Mouse (Mus musculus) embryonic facial prominence, embryonic 15.5 days (tissue): Measurements from ENCODE around the gene Boc. TPM values are rescaled to one million over a fixed set of nuclear protein-coding genes. Genes with fewer than 3 reads are reported as not detected.

Experiments
- ATAC-seq: fragments of 200-750 bp; cut with Nextera tagmentation; 2 replicates; pipeline ENCODE4 v1.8.0; 2017; ENCODE audit warnings: low read depth, moderate TSS enrichment; ENCODE audit not compliant: insufficient number of reproducible peaks, low FRiP score, low TSS enrichment
- H3K27ac ChIP-seq: fragments of 300-500 bp; sonication (generic); replicated peaks from 2 replicates; pipeline ENCODE4 v1.5.1; 2015; ENCODE audit warnings: mild to moderate bottlenecking, inconsistent platforms
- H3K27me3 ChIP-seq: fragments of 300-500 bp; sonication (generic); 2 replicates; pipeline ENCODE4 v1.6.1; 2015; ENCODE audit warnings: inconsistent platforms
- H3K36me3 ChIP-seq: fragments of 300-500 bp; sonication (generic); 2 replicates; pipeline ENCODE4 v1.6.1; 2015; ENCODE audit warnings: mild to moderate bottlenecking, inconsistent platforms
- H3K4me1 ChIP-seq: fragments of 300-500 bp; sonication (generic); 2 replicates; pipeline ENCODE4 v1.6.1; 2015; ENCODE audit warnings: inconsistent platforms
- H3K4me2 ChIP-seq: fragments of 300-500 bp; sonication (generic); replicated peaks from 2 replicates; pipeline ENCODE4 v1.6.1; 2015; ENCODE audit warnings: mild to moderate bottlenecking, inconsistent platforms
- H3K4me3 ChIP-seq: fragments of 300-500 bp; sonication (generic); replicated peaks from 2 replicates; pipeline ENCODE4 v1.5.1; 2015; ENCODE audit warnings: mild to moderate bottlenecking, inconsistent platforms
- H3K9ac ChIP-seq: fragments of 300-500 bp; sonication (generic); 2 replicates; pipeline ENCODE4 v1.6.1; 2015; ENCODE audit warnings: inconsistent platforms
- H3K9me3 ChIP-seq: fragments of 300-500 bp; sonication (generic); replicated peaks from 2 replicates; pipeline ENCODE4 v1.6.1; 2016; ENCODE audit warnings: inconsistent platforms
- WGBS: fragments of 180-500 bp; shearing (Covaris S2); methylation state at CpG from one replicate; pipeline ENCODE4 v1.1.7; 2015; 5-methylcytosine and 5-hydroxymethylcytosine counted together
- polyA plus RNA-seq: library from polyadenylated mRNA; unstranded; fragments of >200 nt; fragmentation: Nextera tagmentation; extraction: Ambion mirVana; gene quantifications from 2 replicates; pipeline ENCODE4 v1.2.1, GENCODE M21; 2015

Gene Boc
- polyA plus RNA-seq, 1 experiment from 2014 or later = 49.1 TPM

GRCm38 (mm10) chr16:44527218-44527905, 31.3 kb downstream of the Boc start:
- H3K27me3 ChIP-seq = no peaks in the 10 kb centered on the region
- H3K9me3 ChIP-seq = no peaks in the 10 kb centered on the region
- H3K9ac ChIP-seq = no peak overlapping the region
- H3K4me3 ChIP-seq = no peak overlapping the region
- no peak for ATAC-seq
- peaks cover 52% of the 10 kb centered on the region for H3K4me1 ChIP-seq
- H3K4me2 ChIP-seq = 0 out of 2 replicates have a peak overlapping the region, but pooled peaks have one; percentile 6
- peak overlapping the region; percentile 60 for H3K27ac ChIP-seq
- peaks cover 3% of the 10 kb centered on the region for H3K36me3 ChIP-seq
- WGBS = 26% methylated on average over 11 of the region's 11 CpGs

DNA sequence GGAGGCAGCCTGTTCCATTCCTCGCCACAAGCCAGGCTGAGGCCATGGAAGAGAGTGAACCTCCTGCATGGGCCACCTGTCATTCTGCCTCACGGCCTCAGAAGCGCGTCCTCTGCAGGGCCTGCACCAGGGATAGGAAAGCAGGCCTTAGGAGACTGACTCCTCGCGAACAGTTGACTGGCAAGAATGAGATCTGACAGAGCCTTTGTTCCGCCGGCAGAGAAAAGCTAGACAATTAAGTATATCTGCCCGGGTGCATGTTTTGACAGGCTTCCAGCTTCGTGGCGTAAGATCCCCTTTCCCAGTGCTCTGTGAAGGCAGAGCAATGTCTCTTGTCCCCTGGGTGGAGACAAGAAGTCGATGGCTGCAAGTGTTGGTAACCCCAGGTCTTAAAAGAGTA, 32.0 kb downstream of the Boc start:
- ATAC-seq = no peak
- 14% methylated on average over 12 of the region's 12 CpGs for WGBS
- Histone ChIP-seq H3K9ac (no peak overlapping the region), H3K4me2 (peak overlapping the region; percentile 31), H3K4me1 (peaks cover 47% of the 10 kb centered on the region), H3K27me3 (no peaks in the 10 kb centered on the region), H3K36me3 (no peaks in the 10 kb centered on the region), H3K27ac (peak overlapping the region; percentile 80), H3K9me3 (no peaks in the 10 kb centered on the region), H3K4me3 (0 out of 2 replicates have a peak overlapping the region, but pooled peaks have one; percentile 1)

- no peaks in the 10 kb centered on the region for H3K9me3 ChIP-seq
- peaks cover 41% of the 10 kb centered on the region for H3K4me1 ChIP-seq
- no peak for ATAC-seq
- H3K36me3 ChIP-seq = peaks cover 5% of the 10 kb centered on the region; the same call in 1 of the 2 replicates
- H3K4me3 ChIP-seq = no peak overlapping the region
- no peaks in the 10 kb centered on the region for H3K27me3 ChIP-seq
- 66% methylated on average over 1 of the region's 1 CpGs for WGBS
- H3K4me2 ChIP-seq = no peak overlapping the region
- H3K9ac ChIP-seq = no peak overlapping the region
- H3K27ac ChIP-seq = peak overlapping the region; percentile 80; the same call in 1 of the 2 replicates
These were observed 32.7 kb downstream of the Boc start for GRCm38 (mm10) chr16:44526044-44526443.

GRCm38 (mm10) chr16:44523595-44523994, 35.1 kb downstream of the Boc start:
- Histone ChIP-seq H3K9me3 (no peaks in the 10 kb centered on the region), H3K4me2 (no peak overlapping the region), H3K4me3 (no peak overlapping the region), H3K4me1 (peaks cover 26% of the 10 kb centered on the region), H3K27me3 (no peaks in the 10 kb centered on the region), H3K27ac (no peak overlapping the region), H3K36me3 (peaks cover 28% of the 10 kb centered on the region), H3K9ac (no peak overlapping the region)
- ATAC-seq = no peak
- 81% methylated on average over 7 of the region's 7 CpGs for WGBS

GRCm38 (mm10) chr16:44516498-44516897, 42.2 kb downstream of the Boc start:
- no peak for ATAC-seq
- H3K36me3 ChIP-seq = peaks cover 78% of the 10 kb centered on the region
- no peaks in the 10 kb centered on the region for H3K9me3 ChIP-seq
- H3K4me1 ChIP-seq = 0 out of 2 replicates have a peak, but pooled peaks cover 16% of the 10 kb centered on the region
- no peak overlapping the region for H3K4me2 ChIP-seq
- WGBS = 74% methylated on average over 6 of the region's 6 CpGs
- no peak overlapping the region; the same call in 1 of the 2 replicates for H3K27ac ChIP-seq
- H3K9ac ChIP-seq = no peak overlapping the region
- no peak overlapping the region for H3K4me3 ChIP-seq
- H3K27me3 ChIP-seq = no peaks in the 10 kb centered on the region

- no peaks in the 10 kb centered on the region for H3K27me3 ChIP-seq
- peak overlapping the region; percentile 12; the same call in 1 of the 2 replicates for H3K4me2 ChIP-seq
- peak; percentile 63 for ATAC-seq
- no peaks in the 10 kb centered on the region for H3K9me3 ChIP-seq
- H3K27ac ChIP-seq = peak overlapping the region; percentile 89
- peaks cover 48% of the 10 kb centered on the region for H3K4me1 ChIP-seq
- no peak overlapping the region for H3K9ac ChIP-seq
- H3K36me3 ChIP-seq = peaks cover 37% of the 10 kb centered on the region
- 33% methylated on average over 13 of the region's 13 CpGs for WGBS
- H3K4me3 ChIP-seq = no peak overlapping the region
These were observed 48.0 kb downstream of the Boc start for GRCm38 (mm10) chr16:44510521-44511213.

DNA sequence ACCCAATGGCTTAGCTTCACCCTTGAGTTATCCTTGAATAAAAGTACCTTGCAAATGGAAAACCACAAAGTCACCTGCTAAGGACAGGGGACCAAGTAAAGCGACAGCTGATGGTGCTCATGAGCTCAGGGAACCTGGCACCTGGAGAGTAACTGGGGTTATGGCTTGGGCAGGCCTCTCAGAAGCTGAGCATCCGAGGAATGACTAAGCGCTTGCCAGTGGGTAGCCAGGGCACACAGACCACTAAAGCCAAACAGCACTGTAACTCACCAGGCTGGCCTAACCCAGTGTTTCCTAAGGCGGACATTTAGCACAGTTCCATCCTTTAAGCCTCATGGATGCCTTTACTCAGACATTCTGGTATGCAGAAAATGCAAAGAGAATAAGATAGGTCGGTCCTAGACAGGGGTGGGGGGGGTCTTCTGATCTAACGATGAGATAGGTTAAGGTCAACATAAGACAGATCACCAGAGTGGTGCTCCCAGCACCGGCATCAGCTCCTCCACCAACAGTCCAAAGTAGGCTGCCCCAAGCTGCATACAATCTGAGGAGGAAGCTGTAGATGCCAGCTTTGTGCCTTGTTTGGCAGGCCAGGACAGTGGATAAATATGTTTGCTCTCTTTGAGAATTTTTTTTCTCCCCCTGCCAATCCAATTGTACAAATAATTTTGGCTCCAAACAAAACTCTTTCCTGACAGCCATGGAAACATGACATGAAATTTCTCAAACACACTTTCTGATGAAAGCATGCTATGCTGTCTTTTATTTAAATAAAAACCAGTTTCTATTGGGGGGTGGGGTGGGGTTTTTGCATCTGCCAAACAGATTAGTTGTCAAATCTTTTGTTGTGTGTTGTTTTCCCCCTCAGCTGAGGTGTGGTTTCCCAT, 49.0 kb downstream of the Boc start:
- H3K4me1 ChIP-seq = peaks cover 51% of the 10 kb centered on the region
- H3K4me2 ChIP-seq = no peak overlapping the region
- peaks cover 37% of the 10 kb centered on the region for H3K36me3 ChIP-seq
- H3K9me3 ChIP-seq = no peaks in the 10 kb centered on the region
- no peak overlapping the region for H3K9ac ChIP-seq
- ATAC-seq = no peak
- H3K27ac ChIP-seq = peak overlapping the region; percentile 89
- no peak overlapping the region for H3K4me3 ChIP-seq
- WGBS = 50% methylated on average over 7 of the region's 7 CpGs
- H3K27me3 ChIP-seq = no peaks in the 10 kb centered on the region

- WGBS = 62% methylated on average over 13 of the region's 13 CpGs
- no peak overlapping the region for H3K4me3 ChIP-seq
- no peaks in the 10 kb centered on the region for H3K9me3 ChIP-seq
- no peak for ATAC-seq
- H3K4me2 ChIP-seq = no peak overlapping the region
- no peaks in the 10 kb centered on the region for H3K27me3 ChIP-seq
- peaks cover 51% of the 10 kb centered on the region for H3K4me1 ChIP-seq
- H3K9ac ChIP-seq = no peak overlapping the region
- H3K27ac ChIP-seq = peak overlapping the region; percentile 89
- peaks cover 38% of the 10 kb centered on the region for H3K36me3 ChIP-seq
These were observed 49.9 kb downstream of the Boc start for GRCm38 (mm10) chr16:44508772-44509171.

DNA sequence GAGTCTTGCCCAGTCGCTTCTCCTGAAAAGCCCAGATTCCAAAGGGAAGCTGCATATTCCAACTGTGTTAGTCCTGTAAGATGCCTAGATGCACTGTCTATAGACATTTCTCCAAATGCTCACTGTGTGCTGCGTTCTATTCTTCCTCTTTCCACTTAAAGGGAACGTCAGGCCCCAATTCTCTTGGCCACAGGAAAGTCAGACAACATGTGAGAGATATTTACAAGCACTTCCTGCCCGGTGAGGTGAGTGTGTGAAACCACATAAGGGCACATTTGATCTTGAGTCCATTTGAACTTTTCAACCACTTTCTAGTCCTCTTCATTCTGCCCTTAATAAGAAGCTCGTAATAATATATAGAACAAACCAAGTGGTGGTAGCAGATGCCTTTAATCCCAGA, 50.7 kb downstream of the Boc start:
- ATAC-seq = no peak
- Histone ChIP-seq H3K4me3 (no peak overlapping the region), H3K9me3 (no peaks in the 10 kb centered on the region), H3K4me1 (peaks cover 57% of the 10 kb centered on the region), H3K9ac (no peak overlapping the region), H3K36me3 (peaks cover 40% of the 10 kb centered on the region), H3K27ac (peak overlapping the region; percentile 85), H3K27me3 (no peaks in the 10 kb centered on the region), H3K4me2 (no peak overlapping the region)
- 65% methylated on average over 5 of the region's 5 CpGs for WGBS

GRCm38 (mm10) chr16:44507027-44507929, 51.4 kb downstream of the Boc start:
- H3K4me1 ChIP-seq = peaks cover 57% of the 10 kb centered on the region
- no peak overlapping the region for H3K4me3 ChIP-seq
- no peaks in the 10 kb centered on the region for H3K9me3 ChIP-seq
- H3K4me2 ChIP-seq = no peak overlapping the region
- H3K27me3 ChIP-seq = no peaks in the 10 kb centered on the region
- H3K27ac ChIP-seq = peak overlapping the region; percentile 85
- peaks cover 39% of the 10 kb centered on the region for H3K36me3 ChIP-seq
- H3K9ac ChIP-seq = no peak overlapping the region
- ATAC-seq = peak; percentile 13; the same call in 1 of the 2 replicates
- WGBS = 41% methylated on average over 10 of the region's 10 CpGs
